Mouse (Mus musculus) limb, embryonic 14.5 days (tissue): ENCODE results near the gene Clip4. TPM values are rescaled to one million over a fixed set of nuclear protein-coding genes. Genes with fewer than 3 reads are reported as not detected.

Experiments used
- ATAC-seq: fragments of 200-750 bp; cut with Nextera tagmentation; 2 replicates; pipeline ENCODE4 v1.8.0; 2017; ENCODE audit warnings: low read depth, moderate number of reproducible peaks, moderate TSS enrichment; ENCODE audit not compliant: low FRiP score
- DNase-seq: peaks from one replicate; pipeline ENCODE4 v3.0.0-alpha.2; 2015; ENCODE audit warnings: low spot score
- H3K27ac ChIP-seq: fragments of 300-500 bp; sonication (generic); replicated peaks from 2 replicates; pipeline ENCODE4 v1.5.1; 2014; ENCODE audit warnings: low read depth, mild to moderate bottlenecking, low read length, moderate library complexity, mixed read lengths
- H3K27me3 ChIP-seq: fragments of 300-500 bp; sonication (generic); 2 replicates; pipeline ENCODE4 v1.6.1; 2014; ENCODE audit warnings: low read length, mixed read lengths; ENCODE audit not compliant: control insufficient read depth, insufficient read depth
- H3K36me3 ChIP-seq: fragments of 300-500 bp; sonication (generic); 2 replicates; pipeline ENCODE4 v1.6.1; 2014; ENCODE audit warnings: mild to moderate bottlenecking, low read length, moderate library complexity, mixed read lengths; ENCODE audit not compliant: control insufficient read depth, insufficient read depth
- H3K4me1 ChIP-seq: fragments of 300-500 bp; sonication (generic); 2 replicates; pipeline ENCODE4 v1.6.1; 2014; ENCODE audit warnings: antibody characterized with exemption, low read length, mixed read lengths; ENCODE audit not compliant: control insufficient read depth, insufficient read depth
- H3K4me2 ChIP-seq: fragments of 300-500 bp; sonication (generic); replicated peaks from 2 replicates; pipeline ENCODE4 v1.6.1; 2014; ENCODE audit warnings: low read depth, mild to moderate bottlenecking, low read length, moderate library complexity; ENCODE audit not compliant: severe bottlenecking
- H3K4me3 ChIP-seq: fragments of 300-500 bp; sonication (generic); replicated peaks from 2 replicates; pipeline ENCODE4 v1.5.1; 2014; ENCODE audit warnings: low read length
- H3K9ac ChIP-seq: fragments of 300-500 bp; sonication (generic); 2 replicates; pipeline ENCODE4 v1.6.1; 2014; ENCODE audit warnings: mild to moderate bottlenecking, low read depth, low read length, moderate library complexity; ENCODE audit not compliant: severe bottlenecking
- H3K9me3 ChIP-seq: fragments of 300-500 bp; sonication (generic); 2 replicates; pipeline ENCODE4 v1.6.1; 2016; ENCODE audit warnings: low read length; ENCODE audit not compliant: control insufficient read depth
- POLR2A ChIP-seq: fragments of 200-500 bp; IDR thresholded peaks from 2 replicates; pipeline ENCODE4 v1.8.0; 2012; ENCODE audit warnings: inconsistent platforms, mild to moderate bottlenecking, moderate library complexity, borderline replicate concordance; ENCODE audit not compliant: insufficient read depth, insufficient read length; ENCODE audit errors: extremely low read depth
- WGBS: fragments of 180-500 bp; shearing (Covaris S2); extraction: QIAGEN DNeasy Blood & Tissue Kit; methylation state at CpG from one replicate; pipeline ENCODE4 v1.1.7; 2014; 5-methylcytosine and 5-hydroxymethylcytosine counted together
- polyA plus RNA-seq, 2 experiments: library from polyadenylated mRNA; depleted of rRNA in 1 of 2; stranded (reverse) in 1 of 2; unstranded in 1 of 2; fragments of >200 nt; fragmentation: Nextera tagmentation in 1 of 2; extraction: Ambion mirVana in 1 of 2; gene quantifications; 2 replicates each; pipeline versions ENCODE4 v1.2.1 to v1.2.3; 2012 to 2014

Clip4 gene
- polyA plus RNA-seq, 2 experiments: 9.0 to 14.7 TPM

DNA sequence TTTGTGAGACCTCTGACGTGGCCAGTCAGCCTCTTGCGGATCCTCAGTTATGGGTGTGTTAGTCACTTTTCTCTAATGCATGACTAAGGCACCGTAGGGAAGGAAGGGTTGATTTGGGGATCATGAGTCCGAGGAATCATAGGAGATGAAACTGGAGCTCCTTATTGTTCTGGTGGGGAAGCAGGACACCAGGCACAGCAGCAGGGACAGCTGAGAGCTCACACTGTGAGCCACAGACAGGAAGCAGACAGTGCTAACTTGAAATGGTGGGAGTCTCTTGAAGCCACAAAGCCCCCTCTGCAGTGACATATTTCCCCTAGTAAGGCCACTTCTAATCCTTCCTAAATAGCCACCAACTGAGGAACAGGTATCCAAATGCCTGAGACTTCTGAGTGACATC, 22.8 kb downstream of the Clip4 start:
- H3K27ac ChIP-seq: no peak overlapping the region
- TF ChIP-seq POLR2A: no peak
- no peak for DNase-seq
- no peak overlapping the region for H3K4me2 ChIP-seq
- ATAC-seq: no peak
- no peaks in the 10 kb centered on the region for H3K9me3 ChIP-seq
- no peaks in the 10 kb centered on the region for H3K4me1 ChIP-seq
- no peak overlapping the region for H3K4me3 ChIP-seq
- H3K9ac ChIP-seq: no peak overlapping the region
- WGBS: 89% methylated on average over 4 of the region's 4 CpGs
- peaks cover 5% of the 10 kb centered on the region for H3K36me3 ChIP-seq
- H3K27me3 ChIP-seq: no peaks in the 10 kb centered on the region

- peaks cover 5% of the 10 kb centered on the region for H3K36me3 ChIP-seq
- no peak for DNase-seq
- H3K9me3 ChIP-seq: no peaks in the 10 kb centered on the region
- 58% methylated on average over 4 of the region's 4 CpGs for WGBS
- H3K27ac ChIP-seq: no peak overlapping the region
- no peaks in the 10 kb centered on the region for H3K4me1 ChIP-seq
- no peaks in the 10 kb centered on the region for H3K27me3 ChIP-seq
- TF ChIP-seq POLR2A: no peak
- H3K4me2 ChIP-seq: no peak overlapping the region
- no peak overlapping the region for H3K9ac ChIP-seq
- no peak for ATAC-seq
- no peak overlapping the region for H3K4me3 ChIP-seq
Measured at GRCm38 (mm10) chr17:71791622-71792021, 23.3 kb downstream of the Clip4 start.

GRCm38 (mm10) chr17:71795521-71796205, 27.4 kb downstream of the Clip4 start:
- H3K4me3 ChIP-seq: no peak overlapping the region
- WGBS: 81% methylated on average over 15 of the region's 15 CpGs
- peaks cover 5% of the 10 kb centered on the region for H3K36me3 ChIP-seq
- H3K4me2 ChIP-seq: no peak overlapping the region
- no peak for TF ChIP-seq POLR2A
- DNase-seq: no peak
- no peak overlapping the region for H3K27ac ChIP-seq
- ATAC-seq: no peak
- no peaks in the 10 kb centered on the region for H3K27me3 ChIP-seq
- H3K9me3 ChIP-seq: no peaks in the 10 kb centered on the region
- no peaks in the 10 kb centered on the region for H3K4me1 ChIP-seq
- H3K9ac ChIP-seq: no peak overlapping the region

DNA sequence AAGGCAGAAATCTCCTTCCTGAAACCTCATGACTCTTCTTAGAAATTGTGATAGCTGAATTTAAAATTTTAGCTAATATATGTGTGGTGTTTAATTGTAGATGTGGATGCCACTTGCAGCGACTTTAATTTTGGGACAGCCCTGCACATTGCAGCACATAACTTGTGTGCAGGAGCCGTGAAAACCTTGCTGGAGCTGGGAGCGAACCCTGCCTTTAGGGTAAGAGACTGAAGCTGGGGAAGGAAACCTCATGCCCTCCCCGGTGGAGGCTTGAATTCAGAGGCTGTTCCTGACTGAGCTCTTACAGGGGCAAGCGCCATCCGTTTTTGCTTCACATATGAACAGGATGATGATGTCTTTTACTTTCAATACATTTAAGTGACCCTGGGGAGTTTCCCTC, 35.2 kb downstream of the Clip4 start:
- no peaks in the 10 kb centered on the region for H3K27me3 ChIP-seq
- WGBS: 85% methylated on average over 6 of the region's 6 CpGs
- ATAC-seq: no peak

DNA sequence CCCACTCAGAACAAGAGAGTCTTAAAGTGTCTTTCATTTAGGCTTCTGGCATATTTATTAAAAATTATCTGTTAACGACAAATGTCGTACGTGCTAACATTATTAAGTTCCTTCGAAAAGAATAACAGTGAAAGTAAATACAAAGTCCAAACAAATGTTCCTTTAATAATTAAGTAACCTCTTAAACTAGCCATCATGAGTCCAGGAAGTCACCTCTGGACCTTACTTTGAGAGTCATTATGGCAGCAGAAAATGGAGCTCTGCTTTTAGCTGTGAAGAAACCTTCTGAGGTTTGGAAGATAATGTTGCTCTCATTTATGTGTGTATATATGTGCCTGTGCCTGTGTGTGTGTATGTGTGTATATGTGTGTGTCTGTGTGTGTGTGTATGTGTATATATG, 35.6 kb downstream of the Clip4 start:
- 73% methylated on average over 4 of the region's 4 CpGs for WGBS
- DNase-seq: no peak
- ATAC-seq: no peak

More for the DNA sequence above, 35.2 kb downstream of the Clip4 start:
- Histone ChIP-seq H3K4me1 (no peaks in the 10 kb centered on the region), H3K36me3 (peaks cover 18% of the 10 kb centered on the region; the same call in 1 of the 2 replicates), H3K27ac (no peak overlapping the region), H3K4me2 (no peak overlapping the region), H3K4me3 (no peak overlapping the region), H3K9ac (no peak overlapping the region), H3K9me3 (no peaks in the 10 kb centered on the region)
- TF ChIP-seq POLR2A: no peak
- no peak for DNase-seq

More for the DNA sequence above, 35.6 kb downstream of the Clip4 start:
- H3K36me3 ChIP-seq: peaks cover 18% of the 10 kb centered on the region; the same call in 1 of the 2 replicates
- H3K27ac ChIP-seq: no peak overlapping the region
- no peak overlapping the region for H3K4me2 ChIP-seq
- TF ChIP-seq POLR2A: no peak
- no peaks in the 10 kb centered on the region for H3K9me3 ChIP-seq
- no peak overlapping the region for H3K4me3 ChIP-seq
- H3K9ac ChIP-seq: no peak overlapping the region
- H3K27me3 ChIP-seq: no peaks in the 10 kb centered on the region
- no peaks in the 10 kb centered on the region for H3K4me1 ChIP-seq
